Mouse (Mus musculus) adrenal gland, adult (tissue): Measurements from ENCODE around the gene Fastkd1.
"Not testable (repeated sequence)": the region's sequence is repeated elsewhere in the genome, so short reads cannot be mapped to it uniquely, and the experiment has no call there.

Experiments used
- DNase-seq, 2 experiments: peaks; one replicate each; pipeline ENCODE4 v3.0.0; 2022 to 2023; ENCODE audit warnings: low spot score in 1 of 2; ENCODE audit not compliant: inconsistent age in 2 of 2

Fastkd1 gene

DNA sequence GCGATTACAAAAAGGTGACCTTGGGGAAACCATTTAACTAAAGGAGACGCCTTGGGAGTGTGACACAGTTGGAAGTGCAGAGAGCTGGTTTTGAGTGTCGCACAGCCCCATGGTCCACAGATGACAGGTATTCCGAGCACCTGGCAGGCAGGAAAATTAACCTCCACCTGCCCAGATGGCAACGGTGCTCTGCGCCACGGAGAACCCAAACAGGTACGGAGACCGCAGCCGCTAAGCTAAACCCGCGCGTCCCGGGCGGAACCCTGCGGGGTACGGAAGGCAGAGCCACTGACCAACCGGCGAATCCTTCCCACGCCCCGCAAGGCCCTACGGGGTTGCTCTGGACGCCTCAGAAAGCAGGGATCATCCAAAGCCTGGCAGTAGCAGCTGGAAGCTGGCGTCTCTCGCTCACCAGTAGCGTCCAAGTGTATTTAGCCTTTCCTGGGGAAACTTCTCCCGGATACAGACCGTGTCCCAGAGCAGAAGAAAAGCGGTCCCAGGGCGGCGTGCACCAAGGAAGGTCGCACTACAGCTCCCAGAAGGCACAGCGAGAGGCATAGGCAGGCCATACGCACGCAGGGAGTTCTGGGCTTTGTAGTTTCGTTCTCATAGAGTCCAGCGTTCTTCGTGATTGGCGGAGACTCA lies at the start of gene Fastkd1:
Gene Fastkd1 (minus strand): TSS at position 536 of the 645 bp plus-strand sequence.
- DNase-seq, result peak; percentile 90 to 97

DNA sequence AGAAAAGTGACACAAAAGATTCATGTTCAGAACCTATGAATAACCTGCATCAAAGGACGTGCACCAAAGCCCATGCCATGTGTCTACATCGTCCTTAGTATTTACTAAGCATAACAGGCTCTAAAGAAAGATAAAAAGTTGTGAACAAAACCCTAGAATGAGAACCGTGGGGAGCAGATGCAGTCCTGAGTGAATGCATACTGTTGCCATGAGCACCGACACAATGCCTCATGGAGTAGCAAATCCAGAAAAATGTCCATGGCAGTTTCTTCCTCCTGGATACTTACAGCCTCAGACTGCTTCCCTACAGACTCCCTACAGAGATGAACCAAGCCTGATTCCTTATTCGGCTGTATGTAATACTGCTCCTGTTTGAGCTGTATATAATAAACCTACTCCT lies 47.7 kb upstream of the Fastkd1 start:
- no peak for DNase-seq

DNA sequence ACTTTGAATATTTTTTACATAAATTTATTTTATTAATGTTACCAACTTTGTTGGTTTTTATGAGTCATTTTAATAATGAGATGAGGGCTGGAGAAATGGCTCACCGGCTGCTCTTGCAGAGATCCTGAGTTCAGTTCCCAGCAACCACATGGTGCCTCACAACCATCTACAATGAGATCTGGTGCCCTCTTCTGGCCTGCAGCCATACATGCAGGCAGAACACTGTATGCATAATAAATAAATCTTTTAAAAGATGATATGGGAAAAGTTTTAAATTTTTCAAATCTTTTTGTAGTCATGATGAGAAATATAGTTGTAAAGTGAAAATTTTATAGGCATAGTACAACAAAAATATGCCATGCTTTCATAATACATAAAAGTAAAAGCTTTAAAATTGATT lies 31.8 kb upstream of the Fastkd1 start:
- DNase-seq, result no peak

DNA sequence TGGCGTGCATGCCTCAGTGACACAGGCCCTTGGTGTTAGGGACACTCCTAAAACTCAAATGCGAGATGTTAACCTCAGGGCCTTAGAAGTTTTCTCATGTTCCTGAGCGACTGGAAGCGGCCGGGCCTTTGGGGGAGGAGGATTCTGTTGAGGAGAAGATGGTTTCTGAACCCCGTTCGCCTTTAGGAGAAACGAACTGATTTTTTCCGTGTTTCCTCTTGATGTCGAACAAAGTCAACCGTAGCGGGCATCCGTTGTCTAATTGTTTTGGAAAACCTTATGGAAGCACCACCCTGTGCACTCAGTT lies 10.2 kb upstream of the Fastkd1 start:
- DNase-seq, result no peak

DNA sequence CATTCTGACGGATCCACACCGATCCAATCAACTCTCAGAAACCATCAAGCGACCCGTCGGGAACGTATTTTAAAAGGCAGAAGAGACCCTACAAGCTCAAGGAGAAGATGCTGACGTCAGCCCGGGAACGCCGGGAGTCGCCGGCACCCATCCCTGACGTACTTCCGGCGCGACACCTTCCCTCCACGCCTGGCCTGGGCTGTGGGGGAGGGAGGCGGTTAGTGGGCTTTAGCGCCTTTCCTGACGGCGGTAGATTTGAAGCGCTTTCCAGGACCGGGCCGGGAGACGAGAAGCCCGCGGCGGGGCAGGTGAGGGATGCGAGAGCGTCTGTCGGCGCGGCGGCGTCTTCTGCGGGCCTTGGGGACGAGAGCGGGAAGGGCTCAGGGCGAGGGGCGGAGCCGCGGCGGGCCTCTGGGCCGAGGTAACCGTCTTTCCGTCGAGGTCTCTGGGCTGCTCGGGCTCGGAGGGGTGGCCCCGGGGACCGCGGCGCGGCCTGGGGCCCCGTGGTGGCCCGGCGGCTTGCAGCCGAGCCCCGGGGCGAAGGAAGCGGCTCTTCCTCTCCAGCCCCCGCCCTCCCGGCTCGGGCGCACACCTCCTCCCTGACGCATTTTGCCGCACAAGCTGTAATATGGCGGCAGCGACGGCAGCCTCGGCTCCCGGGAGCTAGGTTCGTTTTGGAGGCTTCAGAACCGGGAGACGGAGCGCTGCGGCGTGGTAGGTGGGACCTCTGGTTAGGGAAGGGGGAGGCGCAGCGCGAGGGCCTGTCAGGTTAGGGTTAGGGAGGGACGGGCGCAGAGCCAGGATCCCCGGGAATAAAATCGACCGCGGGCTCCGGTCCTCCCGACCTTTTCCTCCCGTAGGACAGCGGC lies 9.6 kb upstream of the Fastkd1 start:
- peak; percentile 92 to 98 for DNase-seq

DNA sequence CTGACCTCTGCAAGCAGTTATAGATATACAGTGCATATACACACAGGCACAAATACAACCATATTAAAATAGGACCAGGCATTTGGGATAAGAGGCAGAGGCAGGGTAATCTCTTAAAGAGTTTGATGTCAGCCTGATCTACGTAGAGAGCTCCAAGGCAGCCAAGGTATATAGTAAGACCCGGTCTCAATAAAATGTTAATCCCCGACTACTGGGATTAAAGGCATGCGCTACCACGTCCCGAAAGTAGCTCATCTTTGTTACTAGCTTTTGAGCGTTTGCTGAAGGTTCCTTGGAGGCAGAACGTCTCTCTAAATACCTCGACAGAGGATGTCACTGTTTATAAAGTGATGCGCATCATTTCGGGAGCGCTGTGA lies 8.9 kb upstream of the Fastkd1 start, which contains the start of gene Ppig:
Gene Ppig (plus strand): TSS at position 273 of the 377 bp plus-strand sequence.
- no peak for DNase-seq

DNA sequence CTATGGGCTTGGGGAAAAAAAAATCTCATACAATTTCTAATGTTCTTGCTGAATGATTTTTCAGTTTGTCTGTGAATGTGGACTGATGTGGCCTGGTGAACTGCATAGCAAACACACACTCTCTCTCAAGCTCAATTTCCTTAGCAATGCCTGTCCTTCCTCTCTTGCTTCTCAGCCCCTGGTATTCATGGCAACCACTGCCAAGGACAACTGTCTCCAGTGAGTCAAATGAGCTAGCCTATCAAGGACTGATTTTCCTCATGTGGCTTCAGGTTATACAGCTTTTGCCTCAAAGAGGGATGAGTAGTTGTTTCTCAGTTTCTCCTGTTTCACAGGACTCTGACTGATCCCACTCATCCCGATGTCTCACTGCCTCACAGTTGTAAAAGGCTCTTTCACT lies 5.8 kb upstream of the Fastkd1 start:
- DNase-seq, result peak; percentile 56 to 82

DNA sequence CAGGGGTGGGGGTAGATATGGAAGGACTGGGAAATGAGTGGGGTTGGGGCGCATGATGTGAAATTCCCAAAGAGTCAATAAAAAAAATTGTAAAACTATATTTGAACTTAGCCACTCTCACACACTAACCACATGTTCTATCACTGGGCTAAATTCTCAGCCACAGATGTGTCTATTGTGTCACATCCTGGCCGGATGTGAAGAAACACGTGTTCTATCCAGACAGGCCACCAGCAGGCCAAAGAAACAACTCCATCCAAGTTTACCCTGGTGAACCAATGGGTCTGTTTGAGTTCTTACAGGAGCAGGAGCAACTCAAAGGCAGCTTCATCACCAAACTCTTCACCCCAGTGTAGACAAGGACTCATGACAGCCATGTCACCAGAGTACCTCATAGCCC lies 3.2 kb upstream of the Fastkd1 start:
- DNase-seq, result peak in 1 of 2 experiments; percentile 17

DNA sequence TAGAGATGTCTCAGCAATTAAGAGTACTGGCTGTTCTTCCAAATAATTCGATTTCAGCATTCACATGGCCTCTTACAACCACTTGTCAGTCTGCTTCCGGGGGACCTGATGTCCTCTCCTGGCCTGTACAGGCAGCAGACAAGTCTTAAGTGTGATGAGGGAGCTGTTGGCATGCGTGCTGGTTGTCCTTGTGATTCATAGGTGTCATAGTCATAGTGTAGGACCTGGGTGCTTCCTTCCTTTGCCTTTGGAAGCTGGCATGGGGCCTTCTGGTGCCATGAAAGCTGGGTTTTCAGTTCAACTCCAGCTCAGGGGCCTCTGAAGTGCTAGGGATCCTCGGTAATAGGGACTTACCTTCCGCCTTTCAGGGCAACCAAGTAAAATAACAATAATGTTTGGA lies 810 bp upstream of the Fastkd1 start:
- DNase-seq, result peak; percentile 46 to 73

DNA sequence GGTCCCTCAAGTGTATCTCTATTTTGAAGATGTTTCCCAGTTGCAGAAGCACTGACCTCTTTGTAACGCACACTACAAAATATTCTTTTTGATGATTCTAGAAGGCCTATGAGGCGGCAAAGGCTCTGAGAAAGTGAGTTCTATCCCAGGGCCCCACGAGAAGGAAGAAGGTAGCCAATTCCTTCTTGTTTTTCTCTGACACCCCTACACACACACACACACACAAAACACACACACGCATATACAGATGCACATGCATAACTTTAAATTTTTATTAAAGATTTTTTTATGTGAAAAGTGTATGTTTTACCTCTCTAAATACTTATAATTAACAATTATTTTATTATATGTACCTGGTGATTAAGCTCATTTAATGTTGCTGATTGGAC lies 304 bp upstream of the Fastkd1 start:
- no peak for DNase-seq

DNA sequence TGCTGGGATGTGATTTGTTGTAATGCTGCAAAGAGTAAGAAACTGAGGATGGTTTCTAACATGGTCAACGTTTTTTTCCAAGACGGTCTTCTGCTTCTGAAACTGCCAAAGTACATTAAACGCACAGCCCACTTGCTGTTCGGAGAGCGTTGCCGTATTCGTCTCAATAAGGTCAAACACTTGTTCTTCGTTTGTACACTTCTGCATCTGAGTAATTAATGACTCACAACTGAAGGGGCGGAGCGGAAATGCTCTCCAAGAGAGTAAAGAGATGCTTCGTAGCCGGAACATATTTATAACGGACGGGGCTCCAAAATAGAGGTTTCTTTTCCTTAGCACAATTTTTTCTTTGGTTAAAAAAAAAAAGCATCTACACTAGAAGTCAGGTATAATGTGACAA lies 1.1 kb downstream of the Fastkd1 start:
- DNase-seq, result peak; percentile 44 to 68

DNA sequence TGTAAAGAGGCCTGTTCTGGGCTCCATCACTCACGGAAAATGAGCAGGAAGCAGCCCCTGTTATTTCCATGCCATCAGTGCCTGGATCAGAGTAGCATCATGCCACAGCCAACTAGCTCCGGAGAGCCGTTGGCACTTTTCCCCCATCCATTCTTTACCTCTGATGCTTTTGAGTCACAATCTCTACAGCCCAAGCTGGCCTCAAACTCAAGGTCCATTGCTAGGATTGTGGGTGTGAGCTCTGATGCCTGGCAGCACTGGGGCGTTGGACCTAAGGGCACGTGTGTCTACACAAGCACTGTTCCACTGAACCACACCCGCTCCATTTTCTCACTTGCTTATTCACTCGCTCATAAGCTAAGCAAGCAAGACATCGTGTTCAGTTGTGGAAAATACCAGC lies 12.9 kb downstream of the Fastkd1 start:
- DNase-seq, result peak in 1 of 2 experiments; percentile 14

DNA sequence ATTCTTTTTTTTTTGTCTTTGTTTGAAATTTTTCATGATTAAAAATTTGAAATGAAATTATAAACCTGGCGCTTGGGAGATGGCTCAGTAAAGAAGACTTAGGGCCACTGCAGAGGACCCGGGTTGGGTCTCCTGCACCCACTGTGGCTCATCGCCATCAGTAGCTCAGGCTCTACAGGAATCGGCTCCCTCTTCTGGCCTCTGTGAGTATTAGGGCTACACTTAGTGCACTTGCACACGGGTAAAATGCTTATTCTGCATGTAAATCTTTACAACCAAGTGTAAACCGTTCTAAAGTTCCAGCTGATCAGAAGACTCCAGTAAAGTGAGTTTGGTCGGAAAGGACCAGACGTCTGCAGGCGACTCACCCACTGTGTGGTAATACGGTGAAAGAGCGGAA lies 19.8 kb downstream of the Fastkd1 start:
- DNase-seq, result peak in 1 of 2 experiments; percentile 25

DNA sequence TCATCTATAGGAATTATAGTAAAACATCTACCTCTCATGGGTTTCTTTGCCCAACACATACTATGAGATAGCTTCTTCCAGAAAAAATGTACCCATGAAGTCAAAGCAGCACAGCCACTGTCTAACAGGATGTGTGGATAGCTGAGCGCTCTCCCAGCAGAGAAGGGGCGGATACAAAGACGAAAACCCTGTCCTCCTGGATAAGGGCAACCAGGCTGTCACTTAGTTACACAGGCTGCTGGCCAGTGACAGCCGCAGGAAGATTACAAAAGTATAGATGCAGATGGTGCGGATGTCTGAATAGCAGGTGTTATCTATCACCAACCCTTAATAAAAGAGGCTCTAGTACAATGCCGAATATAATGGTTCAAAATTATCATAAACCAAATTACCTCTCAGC lies 22.5 kb downstream of the Fastkd1 start:
- DNase-seq, result peak in 1 of 2 experiments; percentile 19

DNA sequence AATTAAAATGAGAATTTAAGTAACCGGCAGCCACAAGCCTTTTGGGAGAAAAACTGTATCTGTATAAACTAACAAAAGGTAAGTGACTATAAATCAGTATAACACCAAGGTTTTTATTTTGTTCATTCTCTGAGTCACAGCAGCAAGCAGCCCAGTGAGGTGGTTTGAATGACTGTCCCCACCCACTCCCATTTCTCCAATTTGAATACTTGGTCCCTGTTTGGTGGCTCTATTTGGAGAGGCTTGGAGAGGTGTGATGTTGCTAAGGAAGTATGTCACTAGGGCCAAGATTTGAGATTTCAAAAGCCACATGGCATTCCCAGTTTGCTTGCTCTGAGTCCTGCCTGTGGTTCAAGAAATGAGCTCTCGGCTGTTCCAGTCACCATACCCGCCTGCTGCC lies 23.1 kb downstream of the Fastkd1 start:
- no peak for DNase-seq

DNA sequence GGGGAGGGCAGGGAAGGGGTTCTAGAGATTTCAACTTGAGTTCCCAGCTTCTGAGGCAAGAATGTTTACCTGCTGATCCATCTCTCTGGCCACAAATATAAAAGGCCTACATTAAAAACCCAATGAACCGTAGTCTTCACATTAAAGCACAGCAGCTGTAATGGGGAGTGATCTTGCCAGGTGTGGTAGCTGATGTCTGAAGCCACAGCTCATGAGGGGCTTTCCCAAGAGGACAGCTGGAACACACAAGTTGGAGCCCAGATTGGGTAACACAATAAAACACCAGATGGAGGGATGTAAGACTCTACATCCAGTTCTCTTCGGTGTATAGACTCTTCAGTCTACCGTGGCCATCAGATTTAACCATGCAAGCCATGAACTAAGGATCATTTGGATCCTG lies 28.8 kb downstream of the Fastkd1 start:
- DNase-seq, result no peak

DNA sequence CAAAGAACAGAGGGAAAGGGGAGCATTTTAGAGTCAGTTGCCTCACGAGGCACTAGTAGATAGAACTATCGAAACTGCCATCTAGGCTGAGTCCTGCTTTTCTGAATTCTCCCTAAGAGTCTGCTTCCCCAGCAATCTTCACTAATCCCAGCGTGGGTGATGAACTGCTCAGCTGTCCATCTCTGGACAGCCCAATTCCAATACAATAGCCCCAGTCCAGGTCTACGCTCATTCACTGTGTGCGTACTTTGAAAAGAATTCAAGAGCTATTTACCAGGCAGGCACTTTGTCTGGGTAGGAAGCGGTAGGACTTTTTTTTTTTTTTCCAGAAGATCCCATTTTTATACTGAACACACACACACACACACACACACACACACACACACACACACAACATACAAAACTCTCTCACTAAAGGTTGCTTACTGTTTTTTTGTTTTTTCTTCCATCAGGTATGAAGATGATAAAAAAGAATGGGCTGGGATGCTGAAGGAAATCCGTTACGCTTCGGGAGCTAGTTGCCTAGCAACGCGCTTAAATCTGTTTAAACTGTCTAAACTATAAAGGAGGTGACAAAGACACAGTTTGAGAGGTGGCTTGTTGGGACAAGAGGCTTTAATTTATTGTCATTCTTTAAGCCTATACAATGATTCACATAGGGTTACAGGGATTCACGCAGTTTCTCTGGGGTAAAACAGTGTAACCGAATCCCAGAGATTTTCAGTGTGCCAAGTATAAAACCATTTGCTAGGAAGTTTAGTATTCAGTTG lies 30.1 kb downstream of the Fastkd1 start:
- no peak for DNase-seq

DNA sequence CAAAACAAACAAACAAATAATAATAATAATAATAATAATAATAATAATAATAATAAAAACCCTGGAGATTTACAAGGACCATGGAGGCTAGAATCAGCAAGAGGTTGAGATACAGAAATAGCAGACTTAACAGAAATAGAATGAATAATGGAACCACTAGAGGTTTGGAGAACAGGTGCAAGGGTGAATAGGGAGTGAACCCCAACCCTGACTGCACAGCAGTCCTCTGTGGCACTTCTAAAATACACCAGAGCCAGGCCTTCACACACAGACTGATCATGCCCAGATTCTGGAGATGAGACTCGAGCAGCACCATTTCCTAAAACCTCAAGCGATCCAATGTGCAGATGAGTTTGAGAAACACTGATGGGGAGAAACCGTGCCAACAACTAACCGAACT lies 31.4 kb downstream of the Fastkd1 start:
- DNase-seq, result no peak

DNA sequence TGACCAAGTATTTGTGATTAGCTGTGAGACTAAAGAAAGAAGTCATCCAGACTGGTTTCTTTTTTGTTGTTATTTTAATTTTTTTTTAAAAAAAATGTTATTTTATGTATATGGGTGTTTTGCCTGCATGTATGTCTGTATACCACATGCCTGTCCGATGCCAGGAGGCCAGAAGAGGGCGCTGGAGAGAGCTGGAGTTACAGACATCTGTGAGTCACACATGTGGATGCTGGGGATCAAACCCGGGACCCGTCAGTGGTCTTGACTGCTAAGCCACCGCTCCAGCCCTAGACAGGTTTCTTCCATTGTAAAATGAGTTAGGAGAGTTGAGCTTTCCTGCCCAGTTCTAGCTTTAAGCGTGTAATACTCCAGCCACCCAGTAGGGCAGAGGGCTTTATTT lies 33.3 kb downstream of the Fastkd1 start:
- peak in 1 of 2 experiments; percentile 44 for DNase-seq

DNA sequence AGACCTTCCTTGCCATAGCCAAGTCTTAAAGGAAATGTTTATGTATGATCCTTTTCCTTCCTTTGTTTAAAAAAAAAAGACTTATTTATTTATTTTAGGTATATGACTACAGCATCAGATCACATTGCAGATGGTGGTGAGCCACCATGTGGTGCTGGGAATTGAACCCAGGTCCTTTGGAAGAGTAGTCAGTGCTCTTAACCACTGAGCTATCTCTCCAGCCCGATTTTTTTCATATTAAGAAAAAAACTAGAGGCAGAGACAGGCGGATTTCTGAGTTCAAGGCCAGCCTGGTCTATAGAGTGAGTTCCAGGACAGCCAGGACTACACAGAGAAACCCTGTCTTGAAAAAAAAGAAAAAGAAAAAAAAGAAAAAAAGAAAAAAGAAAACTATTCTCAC lies 36.1 kb downstream of the Fastkd1 start:
- not testable (repeated sequence) for DNase-seq

DNA sequence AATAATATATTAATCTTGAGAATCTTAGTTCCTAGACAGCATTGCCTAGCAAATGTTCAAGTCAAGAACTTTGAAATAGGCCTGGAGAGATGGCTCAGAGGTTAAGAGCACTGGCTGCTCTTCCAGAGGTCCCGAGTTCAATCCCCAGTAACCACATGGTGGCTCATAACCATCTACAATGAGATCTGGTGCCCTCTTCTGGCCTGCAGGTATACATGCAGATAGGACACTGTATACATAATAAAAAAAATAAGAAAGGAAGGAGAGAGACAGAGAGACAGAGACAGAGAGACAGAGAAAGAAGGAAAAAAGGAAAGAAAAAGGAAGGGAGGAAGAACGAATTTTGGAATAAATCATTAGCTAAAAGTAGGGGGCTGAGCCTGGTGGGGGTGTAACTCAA lies 36.6 kb downstream of the Fastkd1 start:
- DNase-seq, result peak in 1 of 2 experiments; percentile 51

DNA sequence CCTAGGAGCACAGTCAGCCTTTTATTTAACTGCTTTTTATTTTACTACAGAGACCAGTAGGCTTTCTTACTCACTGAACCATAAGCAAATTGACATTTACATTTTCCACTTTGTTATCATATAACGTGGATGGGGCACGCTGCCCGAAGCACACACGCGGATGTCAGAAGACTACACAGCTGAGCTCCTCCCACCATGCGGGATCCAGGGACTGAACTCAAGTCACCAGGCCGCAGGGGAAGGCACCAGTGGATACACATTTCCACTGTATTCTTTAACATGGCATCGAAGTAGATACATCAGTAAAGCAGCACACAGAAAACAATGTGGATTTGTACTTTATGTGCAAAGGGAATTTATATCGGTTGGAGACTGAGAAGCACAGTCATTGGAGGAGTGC lies 38.0 kb downstream of the Fastkd1 start:
- no peak for DNase-seq
